Mouse (Mus musculus) stomach, adult 2 months (tissue): ENCODE results near the gene Pdcd7. TPM values are rescaled to one million over a fixed set of nuclear protein-coding genes. Genes with fewer than 3 reads are reported as not detected.

Source experiments
- polyA plus RNA-seq: library from polyadenylated mRNA; depleted of rRNA; stranded (reverse); fragments of >200 nt; gene quantifications from 2 replicates; pipeline ENCODE4 v1.2.3, GENCODE M21; 2012; rRNA removed

Pdcd7 gene
- polyA plus RNA-seq = 5.3 and 10.1 TPM in 2 replicates

GRCm38 (mm10) chr9:65345854-65346475 is at the start of gene Pdcd7:
Pdcd7 (plus strand) TSS chr9:65346104.

GRCm38 (mm10) chr9:65360641-65361448 is 14.9 kb downstream of the Pdcd7 start, which contains the start of gene Ubap1l:
Ubap1l (plus strand) TSS chr9:65361041.

GRCm38 (mm10) chr9:65391613-65391964 is 45.7 kb downstream of the Pdcd7 start, which contains the start of gene Kbtbd13:
Kbtbd13 (minus strand) TSS chr9:65391652.

GRCm38 (mm10) chr9:65398279-65398678 is 52.4 kb downstream of the Pdcd7 start, which contains the start of gene Rasl12:
Rasl12 (plus strand) TSS chr9:65398506.

Other genes with a start within 250 kb of the Pdcd7 start
- 4.7 and 6.9 TPM in 2 replicates for gene Igdcc4, start 244.6 kb upstream of the Pdcd7 start, polyA plus RNA-seq
- gene Igdcc3, start 204.9 kb upstream of the Pdcd7 start, polyA plus RNA-seq = 0.05 and 0.08 TPM in 2 replicates
- 5.7 and 11.1 TPM in 2 replicates for gene Parp16, start 150.8 kb upstream of the Pdcd7 start, polyA plus RNA-seq
- gene Cilp, start 80.9 kb upstream of the Pdcd7 start, polyA plus RNA-seq = 4.9 and 6.3 TPM in 2 replicates
- 5.0 and 5.6 TPM in 2 replicates for gene Clpx, start 51.8 kb upstream of the Pdcd7 start, polyA plus RNA-seq
- gene Ubap1l, start 14.9 kb downstream of the Pdcd7 start, polyA plus RNA-seq = 0.10 and 0.16 TPM in 2 replicates
- gene Kbtbd13, start 45.5 kb downstream of the Pdcd7 start, polyA plus RNA-seq = 0.22 and 0.25 TPM in 2 replicates
- 7.5 and 8.4 TPM in 2 replicates for gene Rasl12, start 52.4 kb downstream of the Pdcd7 start, polyA plus RNA-seq
- gene Slc51b, start 76.9 kb downstream of the Pdcd7 start, polyA plus RNA-seq = not detected in 2 replicates
- 1.9 and 2.9 TPM in 2 replicates for gene Mtfmt, start 89.7 kb downstream of the Pdcd7 start, polyA plus RNA-seq
- 3.8 and 5.6 TPM in 2 replicates for gene Spg21, start 114.8 kb downstream of the Pdcd7 start, polyA plus RNA-seq
- 0.05 and 0.16 TPM in 2 replicates for gene Ankdd1a, start 174.1 kb downstream of the Pdcd7 start, polyA plus RNA-seq
- 8.1 and 9.6 TPM in 2 replicates for gene Plekho2, start 233.9 kb downstream of the Pdcd7 start, polyA plus RNA-seq
- gene Pif1, start 241.1 kb downstream of the Pdcd7 start, polyA plus RNA-seq = 1.0 TPM in 2 replicates